Mouse (Mus musculus): ENCODE measurements around the gene Mlana.

Mlana gene

GRCm38 (mm10) chr19:29697245-29697874 lies at the start of gene Mlana:
Gene Mlana, plus strand, starts transcription at chr19:29697824.
- DNase-seq, result peak; percentile 6

GRCm38 (mm10) chr19:29648550-29648914 lies 49.1 kb upstream of the Mlana start:
- no peak for DNase-seq

GRCm38 (mm10) chr19:29649683-29650082 lies 47.9 kb upstream of the Mlana start:
- no peak for DNase-seq

DNA sequence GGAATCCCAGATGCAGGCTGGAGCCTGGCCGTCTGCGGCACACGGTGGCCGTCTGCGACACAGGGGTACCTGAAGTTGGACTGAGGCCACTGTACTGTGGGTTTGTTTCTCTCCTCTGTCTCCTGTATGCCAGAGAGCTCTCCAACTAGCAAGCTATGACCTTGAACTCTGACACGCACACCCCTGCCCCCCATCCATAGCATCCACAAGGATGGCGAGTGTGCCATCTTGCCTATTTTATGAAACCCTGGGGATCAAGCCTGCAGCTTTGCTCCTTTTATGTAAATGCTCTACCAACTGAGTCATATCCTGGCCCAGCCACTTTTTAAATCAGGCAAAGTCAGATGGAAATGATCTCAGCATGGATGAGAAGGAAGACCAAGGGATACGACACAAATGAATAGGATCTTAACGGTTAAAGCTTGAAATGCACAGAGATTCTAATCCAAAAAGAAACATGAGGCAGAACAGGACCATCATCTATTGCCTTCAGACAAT lies 43.8 kb upstream of the Mlana start:
- DNase-seq, result no peak

- no peak for DNase-seq
Observed at GRCm38 (mm10) chr19:29655148-29655547, 42.5 kb upstream of the Mlana start.

GRCm38 (mm10) chr19:29656029-29656428 lies 41.6 kb upstream of the Mlana start:
- DNase-seq, result no peak

GRCm38 (mm10) chr19:29656620-29657019 lies 41.0 kb upstream of the Mlana start:
- no peak for DNase-seq

DNA sequence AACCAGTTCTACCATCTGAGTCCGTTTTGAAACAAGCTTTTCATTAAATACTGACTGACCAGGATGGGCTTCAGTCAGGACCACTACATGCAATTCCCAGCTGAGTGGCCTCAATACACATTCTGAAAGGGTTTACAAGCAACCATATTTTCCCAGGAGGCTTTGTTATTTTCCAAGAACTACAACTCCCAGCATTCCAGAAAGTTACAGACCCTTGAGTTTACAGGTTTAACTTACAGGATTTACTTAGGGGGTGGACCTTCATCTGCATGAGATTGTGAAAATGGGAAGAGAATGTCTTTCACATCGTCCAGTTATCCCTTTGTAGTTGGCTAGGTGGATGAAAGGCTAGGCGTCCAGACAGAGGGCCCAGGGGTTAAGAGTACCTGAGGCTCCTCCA lies 40.6 kb upstream of the Mlana start:
- DNase-seq, result no peak

DNA sequence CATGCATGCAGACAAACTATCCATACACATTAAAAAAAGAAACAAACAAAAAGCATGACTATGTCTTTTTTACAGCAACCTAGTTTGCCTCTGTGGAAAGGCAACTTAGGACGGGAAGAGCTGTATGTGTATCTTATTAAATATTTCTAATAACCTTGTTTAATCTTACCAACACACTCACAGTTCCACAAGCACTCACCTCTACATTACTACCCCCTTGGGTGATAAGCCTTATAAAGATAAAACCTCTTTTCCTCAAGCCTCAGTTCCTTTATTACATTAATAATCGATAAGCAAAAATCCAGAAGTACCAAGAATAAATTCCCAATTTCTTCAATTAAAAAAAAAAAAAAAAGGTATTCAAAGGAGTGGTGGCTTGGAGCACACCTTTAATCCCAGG lies 40.1 kb upstream of the Mlana start:
- no peak for DNase-seq

DNA sequence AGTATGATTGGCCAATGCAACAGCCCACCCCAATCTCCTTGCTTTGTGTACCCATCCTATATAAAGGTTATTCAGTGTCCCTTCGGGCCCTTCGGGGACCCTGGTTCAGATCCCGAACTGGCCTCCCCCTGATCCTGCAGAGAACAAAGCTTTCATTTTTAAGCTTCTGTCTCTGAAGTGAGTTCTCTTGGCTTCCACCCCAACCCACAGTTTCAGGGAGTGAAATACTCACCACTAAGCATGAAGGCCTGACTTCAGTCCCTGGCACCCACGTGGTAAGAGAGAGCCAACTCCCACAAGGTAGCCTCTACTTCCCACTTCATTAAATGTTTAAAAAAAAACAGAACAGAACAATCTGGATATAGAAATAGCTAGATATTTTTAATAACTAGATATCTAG lies 38.8 kb upstream of the Mlana start:
- DNase-seq, result no peak

- DNase-seq, result no peak
Observed at GRCm38 (mm10) chr19:29659705-29660104, 37.9 kb upstream of the Mlana start.

- no peak for DNase-seq
Observed at GRCm38 (mm10) chr19:29660835-29661764, 36.5 kb upstream of the Mlana start.

DNA sequence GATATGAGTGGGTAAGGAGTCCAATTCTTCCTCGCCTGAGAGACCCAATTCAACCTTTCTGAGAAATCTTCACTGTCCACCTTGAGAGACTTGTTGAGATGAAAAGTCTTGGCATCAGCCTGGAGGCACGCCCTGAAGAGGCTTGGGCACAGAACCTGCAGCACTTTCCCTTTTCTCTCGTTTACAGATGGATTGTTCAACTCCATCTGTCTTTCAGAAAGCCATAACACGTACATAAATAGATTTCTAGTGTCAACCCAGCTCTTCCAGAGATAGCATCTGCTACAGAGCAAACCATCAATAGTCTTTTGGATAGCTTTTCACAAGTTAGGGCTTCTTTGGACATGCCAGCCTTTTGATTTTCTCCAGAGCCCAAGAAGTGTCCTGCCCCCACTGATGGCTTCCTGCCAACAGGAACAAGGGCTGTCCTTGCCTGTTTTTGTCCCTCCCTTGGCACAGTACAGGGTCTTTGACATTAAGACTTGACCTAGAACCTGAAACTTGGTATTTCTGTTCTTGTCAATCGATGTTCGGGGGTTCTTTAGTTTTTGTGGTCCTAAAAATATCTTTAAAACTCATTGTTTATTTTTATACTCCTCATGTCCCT lies 35.5 kb upstream of the Mlana start:
- no peak for DNase-seq

DNA sequence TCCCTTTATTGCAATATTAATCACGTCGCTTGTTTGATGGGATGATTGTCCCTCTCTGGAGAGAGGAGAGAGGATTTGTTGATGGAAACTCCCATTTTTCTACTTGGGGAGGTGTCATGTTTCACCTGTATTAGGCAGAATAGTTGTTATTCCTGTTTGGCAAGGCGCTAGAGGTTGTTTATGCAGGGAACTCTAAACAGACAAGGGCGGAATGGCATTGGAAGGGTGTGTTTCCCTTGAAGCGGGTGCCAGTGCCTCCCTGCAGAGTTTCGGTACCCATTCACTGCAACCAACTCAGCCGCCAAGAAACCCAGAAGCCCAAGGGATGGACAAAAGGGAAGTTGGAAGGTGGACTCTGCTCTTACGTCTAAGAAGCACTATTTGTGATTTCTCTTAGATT lies 33.8 kb upstream of the Mlana start:
- DNase-seq, result no peak

DNA sequence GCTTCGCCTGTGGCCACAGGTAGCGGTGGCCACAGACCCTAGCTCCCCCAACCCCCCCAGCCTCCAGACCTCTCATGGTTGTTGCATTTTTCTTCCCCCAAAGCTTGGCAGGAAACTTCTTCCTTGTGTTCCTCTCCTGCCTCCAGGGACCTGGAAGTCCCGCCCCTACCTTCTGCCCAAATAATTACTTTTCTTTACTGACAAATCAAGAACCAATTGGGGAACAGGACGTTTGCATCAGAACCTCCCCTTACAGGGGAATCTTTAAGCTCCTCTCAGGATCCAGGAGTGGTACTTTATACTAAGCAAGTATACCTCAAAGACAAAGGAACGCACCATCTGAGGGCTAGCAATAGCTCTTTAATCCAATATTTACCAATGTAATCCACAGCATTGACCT lies 32.7 kb upstream of the Mlana start:
- no peak for DNase-seq

GRCm38 (mm10) chr19:29666164-29666563 lies 31.5 kb upstream of the Mlana start:
- no peak for DNase-seq

- DNase-seq, result no peak
Observed at GRCm38 (mm10) chr19:29666965-29667594, 30.5 kb upstream of the Mlana start.

- DNase-seq, result no peak
Observed at GRCm38 (mm10) chr19:29668135-29668534, 29.5 kb upstream of the Mlana start.

DNA sequence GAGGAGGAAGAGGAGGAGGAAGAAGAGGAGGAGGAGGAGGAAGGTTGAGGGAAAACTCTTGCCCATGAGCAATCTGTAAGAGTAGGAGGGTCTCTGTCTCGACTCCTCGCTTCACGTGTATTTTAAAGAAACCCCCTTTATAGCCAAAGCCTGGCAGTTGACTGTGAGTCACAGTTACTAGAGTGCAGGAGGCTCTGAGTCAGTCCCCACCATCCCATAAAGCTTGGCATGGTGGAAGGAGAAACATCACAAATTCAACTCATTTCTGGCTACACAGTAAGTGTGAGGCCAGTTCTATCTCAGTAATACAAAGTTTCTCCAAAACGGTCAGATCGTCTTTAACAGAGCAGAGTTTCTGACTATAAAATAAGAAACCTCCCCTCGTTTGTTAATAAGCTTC lies 27.4 kb upstream of the Mlana start:
- DNase-seq, result no peak

GRCm38 (mm10) chr19:29671160-29671559 lies 26.5 kb upstream of the Mlana start:
- no peak for DNase-seq

DNA sequence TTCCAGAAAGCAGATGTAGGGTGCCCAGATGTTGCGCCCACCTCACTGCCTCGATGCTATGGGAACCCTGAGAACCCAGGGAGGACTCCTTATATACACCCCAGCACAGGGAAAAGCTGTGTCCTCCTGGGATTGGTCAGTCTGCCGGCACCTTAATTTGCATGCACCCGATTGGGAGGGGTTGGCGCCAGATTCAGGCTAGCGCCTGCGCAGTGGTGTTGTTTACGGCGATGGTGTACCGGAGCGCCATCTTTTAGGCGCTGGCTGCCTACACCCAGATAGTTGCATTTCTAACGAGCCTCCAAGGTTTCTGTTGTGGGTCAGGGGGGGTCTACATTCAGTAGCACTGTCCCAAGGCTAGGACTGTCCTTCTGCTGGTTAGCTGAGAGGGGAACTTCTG lies 25.0 kb upstream of the Mlana start:
- DNase-seq, result no peak

DNA sequence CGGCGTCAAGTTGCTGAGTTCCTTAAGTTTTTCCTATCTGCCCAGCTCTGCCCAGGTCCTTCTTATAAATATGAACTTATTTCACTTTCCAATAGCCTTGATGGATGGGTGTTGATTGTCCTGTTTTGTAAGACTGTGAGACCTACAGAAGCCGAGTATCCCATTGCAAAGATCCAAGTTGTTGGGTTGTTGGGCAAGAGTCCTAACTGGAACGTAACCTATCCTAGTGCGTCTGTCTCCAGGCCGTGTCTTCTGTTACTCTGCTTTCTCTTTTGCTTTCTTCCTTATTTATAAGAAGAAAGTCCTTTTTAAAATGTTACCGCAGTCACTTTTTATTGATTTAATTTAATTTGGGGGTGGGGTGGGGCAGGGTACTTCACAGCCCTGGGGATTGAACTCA lies 22.7 kb upstream of the Mlana start:
- DNase-seq, result no peak

- no peak for DNase-seq
Observed at GRCm38 (mm10) chr19:29675562-29676078, 22.0 kb upstream of the Mlana start.
